ENCODE assay signal across 27 mouse cellular contexts in genomic region chr1:138153126-138153525, GRCm38 (mm10). TPM values are rescaled to one million over a fixed set of nuclear protein-coding genes. Genes with fewer than 3 reads are reported as not detected.
DNase-seq lines count a peak whose midpoint lies in the region; ATAC-seq and TF ChIP-seq lines count a peak whose summit lies in the region.
"Had no signal": no experiment of that assay in that cellular context is flagged by ENCODE, and none has a peak within 500 bp of the region (broad histone marks: within the 10 kb centered on the region; RNA-seq: fewer than 3 reads in every experiment).

No protein-coding gene starts in this region.

- TF ChIP-seq POLR2A in bone marrow macrophage, adult 2 months (IDR thresholded peaks at IDR 0.05; ENCODE audit: borderline replicate concordance, low read depth, low read length): no peak

- H3K27me3 ChIP-seq in lung, embryonic 14.5 days (ENCODE audit: insufficient read depth, low read length): no peaks in the 10 kb centered on the region
- H3K27me3 ChIP-seq in lung, postnatal 0 days (replicated peaks; ENCODE audit: insufficient read depth, low read length): no peaks in the 10 kb centered on the region
- H3K27me3 ChIP-seq in liver, embryonic 12.5 days (replicated peaks): no peaks in the 10 kb centered on the region
- H3K27me3 ChIP-seq: CH12.LX; embryonic facial prominence, embryonic 13.5 days; forebrain, embryonic 12.5 days; forebrain, embryonic 15.5 days; hindbrain, embryonic 12.5 days; hindbrain, embryonic 15.5 days had no signal

- DNase-seq in lung, embryonic 14.5 days: peak; percentile 72
- no peak for DNase-seq in lung, postnatal 25 days (ENCODE audit: low spot score)
- DNase-seq in lung, postnatal 0 days (ENCODE audit: low spot score): peak; percentile 71
- no peak for DNase-seq in lung, postnatal 14 days
- DNase-seq: adrenal gland, postnatal 10 days; adrenal gland, postnatal 36 days; cerebellum, adult 11-12 months; cerebellum, adult 8-10 months; cerebellum, postnatal 10 days; cerebellum, postnatal 36 days; embryo, embryonic 11 days; gastrocnemius, postnatal 25 days; heart, adult 11 months had no signal

- no peaks in the 10 kb centered on the region for H3K36me3 ChIP-seq in lung, embryonic 14.5 days (ENCODE audit: insufficient read depth)
- H3K36me3 ChIP-seq in lung, postnatal 0 days (ENCODE audit: insufficient read depth, low read length): no peaks in the 10 kb centered on the region
- no peaks in the 10 kb centered on the region for H3K36me3 ChIP-seq in macrophage (ENCODE audit: inconsistent target)
- H3K36me3 ChIP-seq in liver, embryonic 12.5 days: no peaks in the 10 kb centered on the region
- H3K36me3 ChIP-seq: embryonic facial prominence, embryonic 10.5 days; embryonic facial prominence, embryonic 13.5 days; forebrain, embryonic 12.5 days; forebrain, embryonic 15.5 days; G1E; hindbrain, embryonic 12.5 days; hindbrain, embryonic 15.5 days had no signal

- WGBS in lung, embryonic 14.5 days: 38% methylated on average over 4 of the region's 4 CpGs
- WGBS in lung, postnatal 0 days: 52% methylated on average over 4 of the region's 4 CpGs
- 11% methylated on average over 4 of the region's 4 CpGs for WGBS in macrophage (ENCODE audit: missing documents)
- 55% methylated on average over 4 of the region's 4 CpGs for WGBS in liver, embryonic 12.5 days (ENCODE audit: insufficient replicate concordance)

- no peak overlapping the region for H3K4me2 ChIP-seq in lung, embryonic 14.5 days
- H3K4me2 ChIP-seq in lung, postnatal 0 days (replicated peaks; ENCODE audit: low read depth, low read length): no peak overlapping the region
- no peak overlapping the region for H3K4me2 ChIP-seq in liver, embryonic 12.5 days
- H3K4me2 ChIP-seq: embryonic facial prominence, embryonic 13.5 days; forebrain, embryonic 12.5 days; forebrain, embryonic 15.5 days; heart, embryonic 11.5 days; hindbrain, embryonic 12.5 days; hindbrain, embryonic 15.5 days had no signal

- H3K27ac ChIP-seq in lung, embryonic 14.5 days (ENCODE audit: low read depth): no peak overlapping the region
- H3K27ac ChIP-seq in lung, postnatal 0 days (ENCODE audit: low read length): no peak overlapping the region
- H3K27ac ChIP-seq in bone marrow macrophage, adult 2 months (ENCODE audit: insufficient read depth, low read depth, low read length): peak overlapping the region; percentile 79
- peak overlapping the region; percentile 24; the same call in 1 of the 2 replicates for H3K27ac ChIP-seq in macrophage
- H3K27ac ChIP-seq in liver, embryonic 12.5 days: no peak overlapping the region
- H3K27ac ChIP-seq: embryonic facial prominence, embryonic 10.5 days; embryonic facial prominence, embryonic 13.5 days; forebrain, embryonic 12.5 days; forebrain, embryonic 15.5 days; hindbrain, embryonic 12.5 days; hindbrain, embryonic 15.5 days had no signal

- no peaks in the 10 kb centered on the region for H3K9me3 ChIP-seq in lung, embryonic 14.5 days (ENCODE audit: low read depth, low read length)
- no peaks in the 10 kb centered on the region for H3K9me3 ChIP-seq in lung, postnatal 0 days (ENCODE audit: low read length)
- no peaks in the 10 kb centered on the region for H3K9me3 ChIP-seq in liver, embryonic 12.5 days (replicated peaks)
- H3K9me3 ChIP-seq: embryonic facial prominence, embryonic 10.5 days; embryonic facial prominence, embryonic 13.5 days; forebrain, embryonic 12.5 days; forebrain, embryonic 15.5 days; hindbrain, embryonic 12.5 days; hindbrain, embryonic 15.5 days had no signal

- no peak overlapping the region for H3K9ac ChIP-seq in lung, embryonic 14.5 days
- H3K9ac ChIP-seq in lung, postnatal 0 days (replicated peaks; ENCODE audit: low read depth): no peak overlapping the region
- no peak overlapping the region for H3K9ac ChIP-seq in liver, embryonic 12.5 days
- H3K9ac ChIP-seq: embryonic facial prominence, embryonic 13.5 days; forebrain, embryonic 12.5 days; forebrain, embryonic 15.5 days; hindbrain, embryonic 12.5 days; hindbrain, embryonic 15.5 days had no signal

- H3K4me3 ChIP-seq in lung, embryonic 14.5 days (ENCODE audit: low read depth, low read length): no peak overlapping the region
- H3K4me3 ChIP-seq in lung, postnatal 0 days (ENCODE audit: low read depth, low read length): no peak overlapping the region
- H3K4me3 ChIP-seq in bone marrow macrophage, adult 2 months (ENCODE audit: insufficient read depth, low read length): no peak overlapping the region
- H3K4me3 ChIP-seq in macrophage (ENCODE audit: inconsistent target): no peak overlapping the region
- no peak overlapping the region for H3K4me3 ChIP-seq in liver, embryonic 12.5 days
- H3K4me3 ChIP-seq: embryonic facial prominence, embryonic 10.5 days; embryonic facial prominence, embryonic 13.5 days; erythroblast, embryonic 14.5 days; forebrain, embryonic 12.5 days; forebrain, embryonic 15.5 days; hindbrain, embryonic 12.5 days; hindbrain, embryonic 15.5 days had no signal

- peaks cover 100% of the 10 kb centered on the region for H3K79me2 ChIP-seq in macrophage (ENCODE audit: inconsistent target)

- no peak for TF ChIP-seq CTCF in lung, embryonic 14.5 days (IDR thresholded peaks at IDR 0.05; ENCODE audit: low read depth)
- no peak for TF ChIP-seq CTCF in lung, postnatal 0 days (IDR thresholded peaks at IDR 0.05)
- no peak for TF ChIP-seq CTCF in bone marrow macrophage, adult 2 months (IDR thresholded peaks at IDR 0.05; ENCODE audit: low read depth, low read length)

- no peak for TF ChIP-seq EP300 in lung, postnatal 0 days (IDR thresholded peaks at IDR 0.05)

- no peaks in the 10 kb centered on the region for H3K4me1 ChIP-seq in lung, embryonic 14.5 days (ENCODE audit: insufficient read depth)
- H3K4me1 ChIP-seq in lung, postnatal 0 days (ENCODE audit: insufficient read depth, low read depth, low read length): no peaks in the 10 kb centered on the region
- H3K4me1 ChIP-seq in bone marrow macrophage, adult 2 months (ENCODE audit: control insufficient read depth, insufficient read depth, low read length): peaks cover 62% of the 10 kb centered on the region
- H3K4me1 ChIP-seq in liver, embryonic 12.5 days: no peaks in the 10 kb centered on the region
- H3K4me1 ChIP-seq: embryonic facial prominence, embryonic 10.5 days; embryonic facial prominence, embryonic 13.5 days; hindbrain, embryonic 15.5 days had no signal

- ATAC-seq in lung, embryonic 14.5 days (ENCODE audit: insufficient read depth): 0 out of 2 replicates have a peak, but pooled peaks have one; percentile 38
- peak; percentile 40 for ATAC-seq in lung, postnatal 0 days
- ATAC-seq in liver, embryonic 12.5 days: no peak
- ATAC-seq: forebrain, embryonic 15.5 days; Patski had no signal

RNA-seq across cellular contexts. Expression of gene Ptprc, which starts 22.4 kb away (rescaled TPM):
- polyA plus RNA-seq in lung, embryonic 14.5 days (2014; fragmentation: Nextera tagmentation; extraction: Ambion mirVana): 2.9 and 3.1 TPM in 2 replicates
- polyA plus RNA-seq in lung, postnatal 0 days (2015; fragmentation: Nextera tagmentation; extraction: Ambion mirVana): 9.3 and 10.7 TPM in 2 replicates
- polyA plus RNA-seq in bone marrow macrophage, adult 2 months (2012; ENCODE audit: insufficient read depth, insufficient read length, missing spikeins): 565 and 582 TPM in 2 replicates
- total RNA-seq in macrophage (2018; cell fraction: chromatin; rRNA removed): 1,000 to 10,000 TPM in 25 of 26 experiments, 100 to 1,000 TPM in 1; 921 to 3,220 (median 1,884) TPM
- 100 to 1,000 TPM; 188 to 418 (median 295) TPM for total RNA-seq in macrophage (2018; cell fraction: cytosol; rRNA removed)
- total RNA-seq in macrophage (2018; cell fraction: nucleus; rRNA removed): 1,000 to 10,000 TPM in 25 of 26 experiments, 100 to 1,000 TPM in 1; 684 to 2,114 (median 1,348) TPM
- 131 to 243 TPM (median 195 TPM) in 3 replicates for polyA plus RNA-seq in macrophage (2018)
- 5.8 and 6.0 TPM in 2 replicates for polyA plus RNA-seq in liver, embryonic 12.5 days (2016; fragmentation: Nextera tagmentation; extraction: Ambion mirVana)
- polyA plus RNA-seq: erythroblast, embryonic 14.5 days; G1E had no signal

Comparison
In these comparisons a context has a peak if more than half of its experiments do, and no peak if none do; other contexts are left out.
1. DNase-seq: peak in lung, embryonic 14.5 days (single experiment) and lung, postnatal 0 days (single experiment); none in lung, postnatal 25 days (single experiment) and lung, postnatal 14 days (single experiment).
2. H3K27ac ChIP-seq: peak in bone marrow macrophage, adult 2 months (single experiment) and macrophage (single experiment); none in lung, embryonic 14.5 days (single experiment), lung, postnatal 0 days (single experiment) and liver, embryonic 12.5 days (single experiment).
3. RNA of gene Ptprc, which starts 22.4 kb away (polyA plus RNA-seq): 565 to 582 TPM in bone marrow macrophage, adult 2 months and 131 to 243 TPM in macrophage; 9.3 to 10.7 TPM in lung, postnatal 0 days, 5.8 to 6.0 TPM in liver, embryonic 12.5 days and 2.9 to 3.1 TPM in lung, embryonic 14.5 days; every median in the first group is over 10 times any median in the second.